Mouse (Mus musculus) lung, adult 2 months (tissue): Measurements from ENCODE around the gene Cnih1. TPM values are rescaled to one million over a fixed set of nuclear protein-coding genes. Genes with fewer than 3 reads are reported as not detected.

Experiments
- DNase-seq: peaks from one replicate; pipeline ENCODE4 v3.0.0; 2022
- H3K4me1 ChIP-seq: fragments of 200-500 bp; 2 replicates; pipeline ENCODE4 v1.6.1; 2011; ENCODE audit warnings: low read length; ENCODE audit not compliant: control insufficient read depth, insufficient read depth
- H3K4me3 ChIP-seq: fragments of 200-500 bp; replicated peaks from 2 replicates; pipeline ENCODE3; 2011; ENCODE audit warnings: low read depth, mild to moderate bottlenecking, control low read depth, low read length; ENCODE audit errors: extremely low read depth
- CTCF ChIP-seq: fragments of 200-500 bp; IDR thresholded peaks from 2 replicates; pipeline ENCODE4 v1.5.1; 2011; ENCODE audit warnings: mild to moderate bottlenecking, low read length, control low read depth; ENCODE audit not compliant: insufficient read depth
- POLR2A ChIP-seq: fragments of 200-500 bp; IDR thresholded peaks from 2 replicates; pipeline ENCODE4 v1.6.1; 2011; ENCODE audit warnings: low read depth, mild to moderate bottlenecking, control low read depth, low read length, borderline replicate concordance; ENCODE audit errors: extremely low read depth
- WGBS: fragments of 180-500 bp; shearing (Covaris S2); methylation state at CpG from one replicate; pipeline ENCODE4 v1.1.7; 2018; 5-methylcytosine and 5-hydroxymethylcytosine counted together
- polyA plus RNA-seq: library from polyadenylated mRNA; depleted of rRNA; stranded (reverse); fragments of >200 nt; gene quantifications from 2 replicates; pipeline ENCODE4 v1.2.3, GENCODE M21; 2012

Gene Cnih1
- polyA plus RNA-seq, 1 experiment = 48.8 TPM

DNA sequence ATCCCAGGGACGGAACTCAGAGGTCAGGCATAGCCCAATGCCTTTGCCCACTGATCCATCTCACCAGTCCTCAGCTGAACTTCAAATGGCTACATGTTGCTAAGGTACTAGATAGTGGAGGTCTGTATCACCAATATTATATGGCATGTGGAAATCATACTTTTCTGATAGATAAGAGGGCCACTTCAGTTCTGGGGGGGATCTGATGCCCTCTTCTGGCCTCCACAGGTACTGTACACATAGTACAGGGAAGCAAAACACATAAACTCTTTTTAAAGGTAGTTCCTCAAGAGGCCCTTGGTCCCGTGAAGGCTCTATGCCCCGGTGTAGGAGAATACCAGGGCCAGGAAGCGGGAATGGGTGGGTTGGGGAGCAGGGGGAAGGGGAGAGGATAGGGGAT, 2.1 kb upstream of the Cnih1 start:
- DNase-seq = no peak
- 64% methylated on average over 4 of the region's 4 CpGs for WGBS
- H3K4me1 ChIP-seq = peaks cover 8% of the 10 kb centered on the region
- no peak for TF ChIP-seq POLR2A
- H3K4me3 ChIP-seq = no peak overlapping the region

DNA sequence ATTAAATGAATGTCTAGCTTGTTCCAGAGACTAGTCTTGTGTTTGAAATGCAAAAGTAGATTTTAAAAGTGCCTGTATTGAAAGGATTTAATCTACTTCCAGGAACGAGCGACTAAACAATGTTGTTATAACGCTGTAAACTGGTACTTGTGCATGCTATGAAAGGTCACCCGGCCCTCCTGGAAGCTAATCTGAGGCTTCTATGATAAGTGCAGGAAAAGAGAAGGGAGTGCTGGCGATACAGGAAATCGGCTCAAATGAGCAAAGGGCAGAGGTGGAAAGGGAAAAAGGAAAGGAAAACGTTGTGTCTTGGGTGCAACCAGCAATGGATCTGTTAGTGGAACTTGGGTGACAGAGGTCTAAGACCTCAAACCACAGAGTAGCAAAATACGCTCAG, 292 bp upstream of the Cnih1 start:
- no peak for DNase-seq
- no peak for TF ChIP-seq CTCF
- Histone ChIP-seq H3K4me1 (peaks cover 8% of the 10 kb centered on the region; the same call in 1 of the 2 replicates), H3K4me3 (no peak overlapping the region)
- WGBS = 10% methylated on average over 8 of the region's 8 CpGs

DNA sequence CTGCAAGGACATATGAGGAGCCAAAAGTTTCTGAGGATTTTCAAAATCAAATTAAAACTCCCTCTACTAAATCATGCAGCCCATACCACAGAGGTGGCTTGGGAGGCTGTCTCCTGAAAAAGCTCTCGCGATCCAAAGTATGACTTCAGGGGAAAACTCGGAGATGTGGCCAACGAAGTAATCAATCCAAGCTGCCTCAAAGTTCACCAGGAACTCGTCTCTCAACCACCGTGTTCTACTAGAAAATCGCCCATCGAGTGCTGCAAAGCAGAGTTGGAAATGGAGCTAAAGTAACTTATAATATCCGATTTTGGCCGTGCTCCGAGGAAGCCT, 791 bp downstream of the Cnih1 start:
- peak overlapping the region; percentile 91 for H3K4me3 ChIP-seq
- DNase-seq = no peak
- TF ChIP-seq CTCF (no peak), POLR2A (no peak)
- WGBS = under 1% methylated on average over 11 of the region's 11 CpGs
- H3K4me1 ChIP-seq = peaks cover 8% of the 10 kb centered on the region; the same call in 1 of the 2 replicates

DNA sequence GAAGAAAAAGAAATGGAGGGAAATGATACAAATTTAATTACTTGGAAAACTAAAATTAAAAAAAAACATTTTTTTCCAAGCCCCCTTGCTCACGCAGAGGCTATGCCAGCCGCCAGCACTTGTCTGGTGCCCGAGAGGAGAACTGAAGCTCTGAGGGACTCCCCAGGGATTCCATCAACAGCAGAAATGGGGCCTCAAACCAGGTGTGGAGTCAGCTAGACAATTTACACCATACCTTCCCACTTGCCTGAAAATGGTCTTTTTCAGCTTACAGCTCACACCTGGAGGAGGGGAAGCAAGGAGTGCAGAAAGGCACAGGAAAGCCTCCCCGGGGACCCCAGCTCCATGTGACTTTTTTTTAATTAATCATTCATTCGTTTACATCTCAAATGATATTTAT, 3.0 kb downstream of the Cnih1 start:
- 85% methylated on average over 5 of the region's 5 CpGs for whole genome bisulfite sequencing
- no peak for DNase-seq

GRCm38 (mm10) chr14:46783327-46783926, 4.8 kb downstream of the Cnih1 start:
- Histone ChIP-seq H3K4me3 (no peak overlapping the region), H3K4me1 (peaks cover 7% of the 10 kb centered on the region; the same call in 1 of the 2 replicates)
- WGBS = 83% methylated on average over 10 of the region's 10 CpGs
- no peak for TF ChIP-seq CTCF
- no peak for TF ChIP-seq POLR2A
- no peak for DNase-seq

More for the DNA sequence above, 3.0 kb downstream of the Cnih1 start:
- Histone ChIP-seq H3K4me1 (peaks cover 8% of the 10 kb centered on the region; the same call in 1 of the 2 replicates), H3K4me3 (no peak overlapping the region)
- TF ChIP-seq CTCF (no peak), POLR2A (no peak)

GRCm38 (mm10) chr14:46782187-46782828, 5.9 kb downstream of the Cnih1 start:
- WGBS = 76% methylated on average over 8 of the region's 8 CpGs
- TF ChIP-seq POLR2A = no peak
- TF ChIP-seq CTCF = no peak
- no peak for DNase-seq
- H3K4me3 ChIP-seq = no peak overlapping the region
- peaks cover 6% of the 10 kb centered on the region; the same call in 1 of the 2 replicates for H3K4me1 ChIP-seq

DNA sequence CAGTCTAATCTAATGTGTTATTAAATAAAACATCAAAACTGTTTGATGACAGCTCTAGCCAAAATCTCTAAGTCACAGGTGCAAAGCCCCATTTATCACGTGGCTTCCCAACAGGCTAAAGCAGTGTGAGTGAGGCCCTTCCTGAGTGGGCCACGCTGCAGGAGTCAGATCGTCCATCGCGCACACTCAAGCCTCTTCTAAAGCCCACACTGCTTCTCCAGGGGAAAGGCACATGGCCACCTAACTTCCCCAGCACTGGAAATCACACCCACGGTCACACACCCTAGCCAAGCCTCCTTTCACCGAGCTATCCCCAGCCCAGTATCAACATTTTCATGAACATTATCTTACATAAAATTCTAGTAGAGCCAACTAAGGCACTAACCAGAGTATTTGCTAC, 7.1 kb downstream of the Cnih1 start:
- WGBS = 87% methylated on average over 7 of the region's 7 CpGs
- TF ChIP-seq POLR2A (no peak), CTCF (no peak)
- H3K4me3 ChIP-seq = no peak overlapping the region
- DNase-seq = no peak
- no peaks in the 10 kb centered on the region; the same call in 1 of the 2 replicates for H3K4me1 ChIP-seq

GRCm38 (mm10) chr14:46779217-46779616, 9.0 kb downstream of the Cnih1 start:
- no peak for DNase-seq
- no peak for TF ChIP-seq POLR2A
- TF ChIP-seq CTCF = peak; percentile 44
- 93% methylated on average over 7 of the region's 7 CpGs for WGBS
- Histone ChIP-seq H3K4me3 (no peak overlapping the region), H3K4me1 (no peaks in the 10 kb centered on the region; the same call in 1 of the 2 replicates)

DNA sequence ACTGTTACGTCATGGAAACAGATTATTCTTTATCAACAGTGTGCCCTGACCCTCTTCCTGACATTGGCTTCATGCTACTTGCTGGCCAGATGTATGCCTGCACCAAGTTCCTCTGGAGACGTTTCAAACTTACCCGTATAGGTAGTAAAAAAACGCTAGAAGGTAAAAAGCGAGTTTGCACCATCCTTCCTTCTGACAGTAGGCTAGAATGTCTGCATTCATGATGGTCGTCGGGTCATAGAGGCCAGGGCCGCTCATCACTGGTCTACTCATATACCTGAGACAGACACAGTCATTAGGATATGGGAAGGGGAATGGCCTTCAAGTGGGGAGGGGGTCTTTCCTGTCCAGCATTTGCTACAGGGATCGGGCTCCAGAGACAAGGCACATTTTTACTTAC, 9.5 kb downstream of the Cnih1 start:
- TF ChIP-seq POLR2A (no peak), CTCF (no peak)
- DNase-seq = no peak
- WGBS = 97% methylated on average over 9 of the region's 9 CpGs
- no peak overlapping the region for H3K4me3 ChIP-seq
- no peaks in the 10 kb centered on the region for H3K4me1 ChIP-seq

DNA sequence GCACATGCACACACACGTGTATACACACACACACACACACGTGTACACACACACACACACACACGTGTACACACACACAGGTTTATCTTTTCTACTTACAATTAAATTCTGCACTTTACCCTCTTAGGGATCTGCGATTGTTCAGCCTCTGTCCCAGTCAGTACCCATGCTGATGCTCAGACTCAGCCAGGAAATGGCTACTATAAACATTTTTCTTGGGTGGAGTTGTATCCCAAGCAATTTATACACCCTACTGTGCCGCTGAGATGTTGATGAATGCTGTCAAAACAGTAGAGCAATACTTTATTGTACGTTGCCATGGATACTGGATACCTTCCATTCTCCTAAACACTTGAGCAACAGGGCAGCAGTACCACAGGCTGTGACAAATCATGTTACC, 18.2 kb downstream of the Cnih1 start:
- TF ChIP-seq POLR2A (no peak), CTCF (no peak)
- no peak for DNase-seq
- H3K4me1 ChIP-seq = peaks cover 4% of the 10 kb centered on the region
- WGBS = 48% methylated on average over 6 of the region's 6 CpGs
- H3K4me3 ChIP-seq = no peak overlapping the region
